Mouse (Mus musculus): Measurements from ENCODE around the gene Olfr486.
"Not testable (repeated sequence)": the region's sequence is repeated elsewhere in the genome, so short reads cannot be mapped to it uniquely, and the experiment has no call there.

Gene Olfr486

DNA sequence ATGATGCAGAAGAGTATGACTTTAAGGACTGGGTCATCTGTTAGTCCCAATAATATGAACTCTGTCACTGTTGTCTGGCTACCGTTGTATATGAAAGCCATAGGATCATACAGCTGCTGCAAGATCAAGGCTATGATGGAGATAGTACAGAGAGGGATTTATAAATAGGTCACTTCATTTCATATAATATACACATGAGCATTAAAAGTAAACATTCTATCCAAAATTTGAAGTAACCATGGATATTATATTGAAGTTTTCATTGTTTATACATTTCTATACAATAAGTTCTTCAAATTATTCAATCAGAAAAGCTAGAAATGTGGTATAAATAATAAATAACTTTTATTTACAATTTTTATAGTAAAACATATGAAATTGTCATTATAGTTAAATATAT, at the start of gene Olfr486:
Gene Olfr486 (minus strand): TSS at position 101 of the 400 bp plus-strand sequence.
- not testable (repeated sequence) for DNase-seq (ENCODE audit: extremely low spot score, low spot score)

DNA sequence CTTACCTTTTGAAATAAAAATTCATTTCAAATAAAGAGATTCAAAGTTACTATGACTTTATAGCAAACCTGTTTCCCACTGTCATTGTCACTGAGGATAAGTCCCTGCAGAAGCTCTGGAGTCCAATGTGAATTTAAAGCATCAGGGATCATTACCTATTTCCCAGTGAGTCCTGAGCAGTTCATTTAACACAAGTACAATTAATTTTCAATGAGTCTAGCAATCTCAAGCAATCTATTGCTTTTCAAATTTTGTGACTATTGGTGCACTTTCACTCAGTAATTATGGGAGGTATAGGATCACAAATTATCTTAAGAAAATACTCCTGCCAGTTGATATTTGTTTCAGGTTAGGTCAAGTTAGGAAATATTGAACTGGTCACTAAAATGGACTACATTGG, 42.0 kb upstream of the Olfr486 start, which contains the start of gene Olfr487:
Gene Olfr487 (minus strand): TSS at position 101 of the 400 bp plus-strand sequence.
- not testable (repeated sequence) for DNase-seq (ENCODE audit: extremely low spot score, low spot score)

DNA sequence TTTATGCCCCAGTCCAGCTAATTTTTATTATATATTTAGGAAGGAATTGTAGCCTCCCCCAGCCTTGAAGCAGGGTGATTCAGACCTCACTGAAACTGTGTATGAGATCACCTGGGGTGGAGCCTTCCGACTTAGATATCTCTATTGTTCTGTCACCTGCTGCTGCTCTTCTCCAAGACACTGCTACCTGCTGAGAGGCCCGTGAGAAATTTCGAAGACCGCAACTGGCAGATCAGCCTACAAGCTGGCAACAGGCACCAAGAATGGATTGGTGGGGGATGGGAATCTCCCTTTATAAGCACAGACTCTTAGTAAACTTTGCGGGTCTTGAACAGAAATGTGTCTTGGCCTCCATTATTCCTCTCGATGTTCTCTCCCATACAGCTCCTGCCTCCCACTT, 24.4 kb upstream of the Olfr486 start:
- DNase-seq (ENCODE audit: extremely low spot score, low spot score), result no peak

DNA sequence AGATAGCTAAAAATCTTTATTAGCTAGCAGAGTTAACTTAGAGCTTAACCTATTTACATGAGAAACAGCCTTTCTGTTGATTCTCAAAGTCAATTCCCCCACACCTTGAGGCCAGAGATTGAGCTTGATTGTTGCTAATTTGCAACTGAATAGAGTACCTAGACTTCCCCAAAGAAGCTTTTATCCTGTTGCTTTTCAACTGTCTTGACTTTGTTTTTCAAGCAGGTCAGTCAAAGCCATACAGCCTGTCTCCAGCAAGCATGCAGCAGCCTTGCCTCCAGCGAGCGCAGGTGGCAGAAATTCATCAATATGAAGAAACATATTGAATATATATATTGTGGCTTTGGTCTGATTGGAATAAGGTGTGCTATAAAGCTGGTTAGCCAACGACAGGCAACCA, 23.8 kb upstream of the Olfr486 start:
- not testable (repeated sequence) for DNase-seq (ENCODE audit: extremely low spot score, low spot score)

DNA sequence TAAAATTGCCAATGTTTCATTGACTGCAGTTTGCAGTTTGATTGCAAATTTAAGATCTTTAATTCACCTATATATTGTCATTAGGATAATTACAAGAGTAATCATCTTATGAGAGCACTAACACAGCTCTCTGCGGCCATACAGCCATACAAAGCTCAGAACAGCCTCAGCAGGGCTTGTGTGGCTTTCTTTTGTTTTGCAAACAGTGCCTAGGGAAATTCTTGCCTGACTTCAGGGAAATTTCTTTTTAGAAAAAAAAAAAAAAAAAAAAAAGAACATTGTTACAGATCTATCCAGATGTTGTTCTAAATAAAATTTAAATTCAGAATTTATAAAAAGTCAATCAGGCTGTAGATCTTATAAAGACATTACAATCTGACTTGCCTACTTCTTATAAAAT, 20.2 kb upstream of the Olfr486 start:
- not testable (repeated sequence) for DNase-seq (ENCODE audit: extremely low spot score, low spot score)

DNA sequence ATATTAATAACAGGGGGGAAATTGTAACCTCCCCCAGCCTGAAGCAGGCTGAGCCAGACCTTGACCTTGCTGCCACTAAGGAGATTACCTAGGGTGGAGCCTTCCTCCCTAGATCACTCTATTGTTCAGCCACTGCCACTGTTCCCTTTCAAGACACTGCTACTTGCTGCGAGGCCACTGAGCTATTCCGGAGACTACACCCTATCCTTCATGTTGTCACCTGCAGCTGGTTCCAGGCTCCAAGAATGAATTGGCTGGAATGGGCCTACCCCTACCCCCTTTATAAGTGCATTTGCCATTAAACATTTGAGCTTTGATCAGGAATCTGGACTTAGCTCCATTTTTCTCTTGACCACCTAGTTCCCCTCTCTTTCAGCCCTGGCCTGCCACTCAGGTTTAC, 18.7 kb upstream of the Olfr486 start:
- DNase-seq (ENCODE audit: extremely low spot score, low spot score), result not testable (repeated sequence)

DNA sequence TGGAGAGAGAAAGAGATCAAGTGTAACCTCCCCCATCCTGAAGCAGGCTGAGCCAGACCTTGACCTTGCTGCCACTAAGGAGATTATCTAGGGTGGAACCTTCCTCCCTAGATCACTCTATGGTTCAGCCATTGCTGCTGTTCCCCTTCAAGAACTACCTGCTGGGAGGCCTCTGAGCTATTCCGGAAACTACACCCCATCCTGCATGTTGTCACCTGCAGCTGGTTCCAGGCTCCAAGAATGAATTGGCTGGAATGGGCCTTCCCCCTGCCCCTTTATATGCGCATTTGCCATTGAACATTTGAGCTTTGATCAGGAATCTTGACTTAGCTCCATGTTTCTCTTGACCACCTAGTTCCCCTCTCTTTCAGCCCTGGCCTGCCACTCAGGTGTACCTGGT, 12.7 kb upstream of the Olfr486 start:
- DNase-seq (ENCODE audit: extremely low spot score, low spot score), result not testable (repeated sequence)

DNA sequence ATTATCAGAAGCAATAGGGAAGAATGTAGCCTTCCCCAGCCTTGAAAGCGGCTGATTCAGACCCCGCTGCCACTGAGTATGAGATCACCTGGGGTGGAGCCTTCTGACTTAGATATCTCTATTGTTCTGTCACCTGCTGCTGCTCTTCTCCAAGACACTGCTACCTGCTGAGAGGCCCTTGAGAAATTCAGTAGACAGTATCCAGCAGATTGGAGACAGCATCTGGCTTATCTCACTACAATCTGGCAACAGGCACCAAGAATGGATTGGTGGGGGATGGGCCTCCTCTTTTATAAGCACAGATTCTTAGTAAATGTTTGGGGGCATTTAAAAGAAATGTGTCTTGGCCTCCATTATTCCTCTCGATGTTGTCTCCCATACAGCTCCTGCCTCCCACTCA, 11.9 kb upstream of the Olfr486 start:
- DNase-seq (ENCODE audit: extremely low spot score, low spot score), result not testable (repeated sequence)

DNA sequence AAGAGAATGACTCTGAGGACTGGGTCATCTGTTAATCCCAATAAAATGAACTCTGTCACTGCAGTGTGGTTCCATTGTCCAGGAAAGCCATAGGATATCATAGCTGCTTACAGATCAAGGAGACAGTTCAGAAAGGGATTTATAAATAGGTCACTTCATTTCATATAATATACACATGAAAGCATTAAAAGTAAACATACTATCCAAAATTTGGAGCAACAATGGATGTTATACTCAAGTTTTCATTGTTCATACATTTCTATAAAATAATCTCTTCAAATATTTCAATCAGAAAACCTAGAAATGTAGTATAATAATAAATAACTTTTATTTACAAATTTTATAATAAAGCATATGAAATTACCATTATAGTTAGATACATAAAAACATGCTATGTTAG, 12.8 kb downstream of the Olfr486 start, which contains the start of gene Olfr485:
Gene Olfr485 (minus strand): TSS at position 101 of the 400 bp plus-strand sequence.
- no peak for DNase-seq (ENCODE audit: extremely low spot score, low spot score)

DNA sequence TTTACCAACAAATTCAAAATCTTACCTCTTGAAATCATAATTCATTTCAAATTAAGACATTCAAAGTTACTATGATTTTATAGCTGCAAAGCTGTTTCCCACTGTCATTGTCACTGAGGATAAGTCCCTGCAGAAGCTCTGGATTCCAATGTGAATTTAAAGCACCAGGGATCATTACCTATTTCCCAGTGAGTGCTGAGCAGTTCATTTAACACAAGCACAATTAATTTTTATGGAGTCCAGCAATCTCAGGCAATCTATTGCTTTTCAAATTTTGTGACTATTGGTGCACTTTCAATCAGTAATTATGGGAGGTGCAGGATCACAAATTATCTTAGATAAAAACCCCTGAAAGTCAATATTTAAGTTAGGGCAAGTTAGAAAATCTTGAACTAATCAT, 45.2 kb downstream of the Olfr486 start, which contains the start of gene Olfr484:
Gene Olfr484 (minus strand): TSS at position 101 of the 400 bp plus-strand sequence.
- DNase-seq (ENCODE audit: extremely low spot score, low spot score), result no peak

Measured in neural tube, embryonic 10.5 days (tissue).